Mouse (Mus musculus) embryonic facial prominence, embryonic 15.5 days (tissue): Measurements from ENCODE around the gene Atl3. TPM values are rescaled to one million over a fixed set of nuclear protein-coding genes. Genes with fewer than 3 reads are reported as not detected.

Experiments
- ATAC-seq: fragments of 200-750 bp; cut with Nextera tagmentation; 2 replicates; pipeline ENCODE4 v1.8.0; 2017; ENCODE audit warnings: low read depth, moderate TSS enrichment; ENCODE audit not compliant: insufficient number of reproducible peaks, low FRiP score, low TSS enrichment
- H3K27ac ChIP-seq: fragments of 300-500 bp; sonication (generic); replicated peaks from 2 replicates; pipeline ENCODE4 v1.5.1; 2015; ENCODE audit warnings: mild to moderate bottlenecking, inconsistent platforms
- H3K27me3 ChIP-seq: fragments of 300-500 bp; sonication (generic); 2 replicates; pipeline ENCODE4 v1.6.1; 2015; ENCODE audit warnings: inconsistent platforms
- H3K36me3 ChIP-seq: fragments of 300-500 bp; sonication (generic); 2 replicates; pipeline ENCODE4 v1.6.1; 2015; ENCODE audit warnings: mild to moderate bottlenecking, inconsistent platforms
- H3K4me1 ChIP-seq: fragments of 300-500 bp; sonication (generic); 2 replicates; pipeline ENCODE4 v1.6.1; 2015; ENCODE audit warnings: inconsistent platforms
- H3K4me2 ChIP-seq: fragments of 300-500 bp; sonication (generic); replicated peaks from 2 replicates; pipeline ENCODE4 v1.6.1; 2015; ENCODE audit warnings: mild to moderate bottlenecking, inconsistent platforms
- H3K4me3 ChIP-seq: fragments of 300-500 bp; sonication (generic); replicated peaks from 2 replicates; pipeline ENCODE4 v1.5.1; 2015; ENCODE audit warnings: mild to moderate bottlenecking, inconsistent platforms
- H3K9ac ChIP-seq: fragments of 300-500 bp; sonication (generic); 2 replicates; pipeline ENCODE4 v1.6.1; 2015; ENCODE audit warnings: inconsistent platforms
- H3K9me3 ChIP-seq: fragments of 300-500 bp; sonication (generic); replicated peaks from 2 replicates; pipeline ENCODE4 v1.6.1; 2016; ENCODE audit warnings: inconsistent platforms
- WGBS: fragments of 180-500 bp; shearing (Covaris S2); methylation state at CpG from one replicate; pipeline ENCODE4 v1.1.7; 2015; 5-methylcytosine and 5-hydroxymethylcytosine counted together
- polyA plus RNA-seq: library from polyadenylated mRNA; unstranded; fragments of >200 nt; fragmentation: Nextera tagmentation; extraction: Ambion mirVana; gene quantifications from 2 replicates; pipeline ENCODE4 v1.2.1, GENCODE M21; 2015

Atl3 gene
- polyA plus RNA-seq, 1 experiment from 2014 or later = 12.7 TPM

DNA sequence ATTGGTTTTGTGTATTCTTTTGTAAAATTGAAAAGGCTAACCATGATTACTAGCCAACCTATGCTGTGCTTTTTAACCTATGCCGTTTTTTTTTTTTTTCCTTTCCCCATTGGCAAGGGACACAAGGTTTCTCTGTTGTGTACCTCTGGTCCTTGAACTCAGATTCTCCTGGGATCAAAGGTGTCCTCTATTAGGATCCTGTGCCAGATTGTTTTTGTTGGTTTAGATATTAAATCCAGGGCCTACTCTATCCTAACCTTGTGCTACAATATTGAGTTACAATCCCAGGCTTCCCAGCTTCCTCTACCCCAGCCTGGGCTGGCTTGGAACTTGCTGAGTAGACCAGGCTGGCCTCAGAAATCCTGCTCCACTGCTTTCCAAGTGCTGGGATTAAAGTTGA is 6.9 kb downstream of the Atl3 start:
- H3K9me3 ChIP-seq = no peaks in the 10 kb centered on the region
- no peaks in the 10 kb centered on the region for H3K27me3 ChIP-seq
- WGBS = 89% methylated on average over 1 of the region's 1 CpGs
- ATAC-seq = no peak
- H3K4me3 ChIP-seq = no peak overlapping the region
- H3K4me2 ChIP-seq = no peak overlapping the region
- H3K9ac ChIP-seq = no peak overlapping the region
- no peaks in the 10 kb centered on the region for H3K36me3 ChIP-seq
- no peak overlapping the region for H3K27ac ChIP-seq
- 0 out of 2 replicates have a peak, but pooled peaks cover 3% of the 10 kb centered on the region for H3K4me1 ChIP-seq

DNA sequence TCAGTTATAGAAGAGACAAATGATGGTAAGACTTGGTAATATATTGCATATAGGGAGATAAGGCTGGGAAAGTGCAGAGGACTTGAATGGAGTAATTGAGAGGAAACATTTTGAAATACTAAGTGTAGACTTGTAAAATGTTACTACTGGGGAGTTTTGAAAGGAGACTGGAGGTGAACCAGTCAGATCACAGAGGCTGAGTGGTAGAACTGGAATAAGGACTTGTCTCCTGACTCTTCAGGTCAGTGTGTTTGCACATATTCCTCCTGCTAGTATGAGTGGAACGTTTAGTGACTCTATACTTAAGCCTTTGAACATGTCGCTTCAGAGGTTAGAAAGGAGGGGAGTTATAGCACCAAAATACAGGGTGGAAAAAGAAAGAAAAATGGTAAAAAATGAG is 8.6 kb downstream of the Atl3 start:
- 71% methylated on average over 2 of the region's 2 CpGs for WGBS
- H3K9me3 ChIP-seq = no peaks in the 10 kb centered on the region
- no peak for ATAC-seq
- no peak overlapping the region for H3K4me3 ChIP-seq
- H3K36me3 ChIP-seq = no peaks in the 10 kb centered on the region
- no peaks in the 10 kb centered on the region for H3K27me3 ChIP-seq
- H3K4me1 ChIP-seq = no peaks in the 10 kb centered on the region
- no peak overlapping the region for H3K4me2 ChIP-seq
- H3K27ac ChIP-seq = no peak overlapping the region
- no peak overlapping the region for H3K9ac ChIP-seq

DNA sequence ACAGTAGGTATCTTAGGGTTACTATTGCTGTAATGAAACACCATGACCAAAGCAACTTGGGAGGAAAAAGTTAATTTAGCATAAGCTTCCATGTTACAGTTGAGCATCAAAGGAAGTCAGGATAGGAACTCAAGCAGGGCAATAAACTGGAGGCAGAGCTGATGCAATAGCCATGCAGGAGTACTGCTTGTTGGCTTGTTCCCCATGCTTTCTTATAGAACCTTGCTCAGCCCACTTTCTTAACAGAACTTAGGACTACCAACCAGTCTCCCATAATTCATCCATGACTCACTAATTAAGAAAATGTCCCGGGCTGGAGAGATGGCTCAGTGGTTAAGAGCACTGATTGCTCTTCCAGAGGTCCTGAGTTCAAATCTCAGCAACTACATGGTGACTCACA is 12.5 kb downstream of the Atl3 start:
- H3K9me3 ChIP-seq = no peaks in the 10 kb centered on the region
- ATAC-seq = no peak
- no peaks in the 10 kb centered on the region for H3K27me3 ChIP-seq
- H3K4me3 ChIP-seq = no peak overlapping the region
- H3K27ac ChIP-seq = no peak overlapping the region
- no peaks in the 10 kb centered on the region for H3K4me1 ChIP-seq
- H3K4me2 ChIP-seq = no peak overlapping the region
- 70% methylated on average over 1 of the region's 1 CpGs for WGBS
- no peak overlapping the region for H3K9ac ChIP-seq
- peaks cover 18% of the 10 kb centered on the region for H3K36me3 ChIP-seq

DNA sequence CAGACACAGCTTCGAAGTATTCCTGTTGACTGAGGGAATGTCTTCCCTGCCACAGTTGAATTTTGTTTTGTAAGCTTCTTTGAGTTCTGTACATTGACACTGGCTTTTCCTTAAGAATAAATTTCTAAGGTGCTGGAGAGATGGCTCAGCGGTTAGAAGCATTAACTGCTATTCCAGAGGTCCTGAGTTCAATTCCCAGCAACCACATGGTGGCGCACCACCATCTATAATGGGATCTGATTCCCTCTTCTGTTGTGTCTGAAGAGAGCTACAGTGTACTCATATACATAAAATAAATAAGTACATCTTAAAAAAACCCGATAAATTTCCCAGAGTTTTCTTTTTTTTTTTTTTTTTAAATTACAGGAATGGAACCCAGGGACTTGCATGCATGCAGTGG is 14.2 kb downstream of the Atl3 start:
- H3K27me3 ChIP-seq = no peaks in the 10 kb centered on the region
- no peak for ATAC-seq
- 74% methylated on average over 4 of the region's 4 CpGs for WGBS
- no peak overlapping the region for H3K9ac ChIP-seq
- H3K36me3 ChIP-seq = peaks cover 32% of the 10 kb centered on the region
- H3K27ac ChIP-seq = no peak overlapping the region
- H3K4me3 ChIP-seq = no peak overlapping the region
- no peaks in the 10 kb centered on the region for H3K4me1 ChIP-seq
- no peak overlapping the region for H3K4me2 ChIP-seq
- H3K9me3 ChIP-seq = no peaks in the 10 kb centered on the region

DNA sequence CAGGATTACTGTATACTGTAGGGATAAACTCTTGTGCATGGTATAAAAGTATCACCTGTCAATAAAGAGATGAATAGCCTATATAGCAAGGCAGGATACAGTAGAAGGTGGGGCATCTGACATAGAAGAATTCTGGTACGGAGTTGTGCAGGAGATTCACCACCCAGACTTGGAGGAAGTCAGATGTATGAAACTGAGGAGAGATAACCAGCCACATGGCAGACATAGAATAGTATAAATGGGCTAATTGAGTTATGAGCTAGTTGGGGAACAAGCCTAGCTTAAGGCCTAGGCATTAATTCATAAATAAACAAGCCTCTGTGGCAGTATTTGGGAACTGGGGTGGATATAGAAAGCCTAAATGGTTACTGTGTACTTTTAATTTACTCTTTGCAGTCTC is 22.6 kb downstream of the Atl3 start:
- no peak overlapping the region for H3K9ac ChIP-seq
- WGBS = 80% methylated on average over 1 of the region's 1 CpGs
- H3K27ac ChIP-seq = no peak overlapping the region
- no peaks in the 10 kb centered on the region for H3K9me3 ChIP-seq
- no peak for ATAC-seq
- no peaks in the 10 kb centered on the region for H3K4me1 ChIP-seq
- H3K4me2 ChIP-seq = no peak overlapping the region
- H3K4me3 ChIP-seq = no peak overlapping the region
- H3K27me3 ChIP-seq = no peaks in the 10 kb centered on the region
- H3K36me3 ChIP-seq = peaks cover 44% of the 10 kb centered on the region

DNA sequence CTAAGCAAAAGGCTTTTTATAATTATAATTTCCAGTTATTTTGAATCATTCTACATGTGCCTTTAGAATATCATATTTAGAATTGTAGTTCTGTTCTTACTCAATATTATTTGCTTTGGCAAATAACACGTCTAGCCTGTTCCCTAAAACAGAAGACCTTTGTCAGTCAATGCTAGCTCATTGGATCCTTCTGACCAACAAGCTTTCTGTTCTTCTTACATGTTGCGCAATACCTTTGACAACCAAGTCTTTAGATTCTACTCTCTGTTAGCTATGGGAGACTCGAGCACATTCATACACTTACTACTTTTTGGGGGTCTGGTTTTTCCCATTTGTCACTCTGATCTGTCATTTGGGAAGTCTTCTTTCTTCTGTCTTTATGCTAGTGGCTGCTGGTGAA is 27.8 kb downstream of the Atl3 start:
- H3K4me2 ChIP-seq = no peak overlapping the region
- H3K27ac ChIP-seq = no peak overlapping the region
- H3K4me1 ChIP-seq = no peaks in the 10 kb centered on the region
- H3K36me3 ChIP-seq = peaks cover 48% of the 10 kb centered on the region
- H3K4me3 ChIP-seq = no peak overlapping the region
- no peak overlapping the region for H3K9ac ChIP-seq
- ATAC-seq = no peak
- H3K27me3 ChIP-seq = no peaks in the 10 kb centered on the region
- WGBS = 89% methylated on average over 3 of the region's 3 CpGs
- H3K9me3 ChIP-seq = no peaks in the 10 kb centered on the region

DNA sequence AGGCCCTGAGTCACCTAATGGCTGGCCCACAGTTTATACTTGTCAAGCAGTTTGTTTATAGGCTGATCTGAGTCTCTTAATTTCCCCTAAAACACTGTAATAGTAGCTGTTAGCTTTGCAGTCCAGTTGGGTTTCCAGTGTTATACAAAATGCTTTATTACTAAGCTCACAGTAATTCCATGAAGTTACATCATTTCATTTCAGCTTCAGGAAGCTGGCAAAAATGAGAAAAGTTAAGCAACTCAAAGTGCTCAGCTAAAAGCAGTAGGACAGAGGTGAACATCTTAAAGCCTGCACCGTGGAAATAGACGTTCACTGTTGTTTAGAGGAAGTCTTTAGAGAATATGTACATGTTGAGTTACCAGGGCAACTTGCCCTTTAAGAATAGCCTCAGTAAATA is 29.0 kb downstream of the Atl3 start:
- 95% methylated on average over 2 of the region's 2 CpGs for WGBS
- Histone ChIP-seq H3K27ac (no peak overlapping the region), H3K4me3 (no peak overlapping the region), H3K9me3 (no peaks in the 10 kb centered on the region), H3K9ac (no peak overlapping the region), H3K4me1 (no peaks in the 10 kb centered on the region), H3K36me3 (peaks cover 43% of the 10 kb centered on the region), H3K4me2 (no peak overlapping the region), H3K27me3 (no peaks in the 10 kb centered on the region)
- ATAC-seq = no peak

DNA sequence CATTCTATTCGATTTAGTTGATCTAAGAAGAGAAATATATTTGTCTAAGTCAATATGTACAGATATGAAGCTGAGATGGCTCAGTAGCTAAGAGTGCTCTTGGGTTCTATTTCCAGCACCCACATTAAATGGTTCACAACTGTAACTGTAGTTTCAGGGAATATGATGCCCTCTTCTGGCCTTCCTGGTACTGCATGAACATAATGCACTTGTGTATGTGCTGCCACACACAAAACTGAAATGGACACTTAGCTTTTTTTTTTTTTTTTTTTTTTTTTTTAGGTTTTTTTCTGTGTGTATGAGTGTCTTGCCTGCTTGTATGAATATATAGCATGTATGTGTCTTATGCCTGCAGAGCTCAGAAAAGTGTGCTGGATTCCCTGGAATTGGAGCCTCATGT is 29.5 kb downstream of the Atl3 start:
- H3K9ac ChIP-seq = no peak overlapping the region
- H3K4me2 ChIP-seq = no peak overlapping the region
- H3K9me3 ChIP-seq = no peaks in the 10 kb centered on the region
- WGBS = 98% methylated on average over 1 of the region's 1 CpGs
- H3K36me3 ChIP-seq = peaks cover 43% of the 10 kb centered on the region
- no peak overlapping the region for H3K4me3 ChIP-seq
- no peaks in the 10 kb centered on the region for H3K27me3 ChIP-seq
- H3K4me1 ChIP-seq = no peaks in the 10 kb centered on the region
- H3K27ac ChIP-seq = no peak overlapping the region
- no peak for ATAC-seq

DNA sequence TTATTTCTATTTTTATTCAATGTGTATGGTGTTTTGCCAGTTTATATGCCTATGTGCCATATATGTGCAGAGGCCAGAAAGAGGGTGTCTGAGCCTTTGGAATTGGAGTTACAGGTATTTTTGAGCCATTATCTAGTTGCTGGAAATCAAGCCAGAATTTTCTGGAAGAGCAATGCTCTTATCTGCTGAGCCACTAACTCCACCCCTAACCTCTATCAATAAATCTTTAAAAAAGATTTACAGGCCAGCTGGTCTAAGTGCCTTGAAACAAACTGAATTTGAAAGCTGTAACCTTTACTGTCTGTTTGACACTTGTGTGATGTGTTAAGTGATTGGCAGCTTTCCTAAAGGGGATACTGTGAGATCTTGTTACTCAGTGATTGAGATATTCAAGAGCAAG is 29.9 kb downstream of the Atl3 start:
- Histone ChIP-seq H3K4me1 (no peaks in the 10 kb centered on the region), H3K36me3 (peaks cover 41% of the 10 kb centered on the region), H3K9ac (no peak overlapping the region), H3K4me3 (no peak overlapping the region), H3K27me3 (no peaks in the 10 kb centered on the region), H3K4me2 (no peak overlapping the region), H3K27ac (no peak overlapping the region), H3K9me3 (no peaks in the 10 kb centered on the region)
- no peak for ATAC-seq

DNA sequence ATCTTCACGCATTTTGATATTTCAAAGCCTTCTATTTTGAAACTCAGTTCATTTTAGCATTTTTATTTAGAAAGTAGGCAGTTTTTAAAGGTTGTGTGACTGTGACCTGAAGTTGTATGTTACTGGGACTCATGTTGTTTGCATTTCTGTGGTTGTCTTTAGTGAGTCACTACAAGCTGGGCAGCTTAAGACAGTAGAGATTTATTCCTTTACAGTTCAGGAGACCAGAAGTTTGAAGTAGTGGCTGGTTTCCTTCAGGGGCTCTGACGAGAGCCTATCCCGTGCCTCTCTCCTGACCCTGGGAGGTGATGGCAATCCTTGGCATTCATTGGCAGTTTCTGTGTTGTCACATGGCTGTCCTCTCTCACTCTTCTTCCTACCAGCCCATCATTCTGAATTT is 31.0 kb downstream of the Atl3 start:
- no peaks in the 10 kb centered on the region for H3K4me1 ChIP-seq
- ATAC-seq = no peak
- no peaks in the 10 kb centered on the region for H3K9me3 ChIP-seq
- WGBS = 75% methylated on average over 3 of the region's 3 CpGs
- H3K4me2 ChIP-seq = no peak overlapping the region
- H3K4me3 ChIP-seq = no peak overlapping the region
- H3K9ac ChIP-seq = no peak overlapping the region
- peaks cover 39% of the 10 kb centered on the region for H3K36me3 ChIP-seq
- no peak overlapping the region for H3K27ac ChIP-seq
- no peaks in the 10 kb centered on the region for H3K27me3 ChIP-seq

DNA sequence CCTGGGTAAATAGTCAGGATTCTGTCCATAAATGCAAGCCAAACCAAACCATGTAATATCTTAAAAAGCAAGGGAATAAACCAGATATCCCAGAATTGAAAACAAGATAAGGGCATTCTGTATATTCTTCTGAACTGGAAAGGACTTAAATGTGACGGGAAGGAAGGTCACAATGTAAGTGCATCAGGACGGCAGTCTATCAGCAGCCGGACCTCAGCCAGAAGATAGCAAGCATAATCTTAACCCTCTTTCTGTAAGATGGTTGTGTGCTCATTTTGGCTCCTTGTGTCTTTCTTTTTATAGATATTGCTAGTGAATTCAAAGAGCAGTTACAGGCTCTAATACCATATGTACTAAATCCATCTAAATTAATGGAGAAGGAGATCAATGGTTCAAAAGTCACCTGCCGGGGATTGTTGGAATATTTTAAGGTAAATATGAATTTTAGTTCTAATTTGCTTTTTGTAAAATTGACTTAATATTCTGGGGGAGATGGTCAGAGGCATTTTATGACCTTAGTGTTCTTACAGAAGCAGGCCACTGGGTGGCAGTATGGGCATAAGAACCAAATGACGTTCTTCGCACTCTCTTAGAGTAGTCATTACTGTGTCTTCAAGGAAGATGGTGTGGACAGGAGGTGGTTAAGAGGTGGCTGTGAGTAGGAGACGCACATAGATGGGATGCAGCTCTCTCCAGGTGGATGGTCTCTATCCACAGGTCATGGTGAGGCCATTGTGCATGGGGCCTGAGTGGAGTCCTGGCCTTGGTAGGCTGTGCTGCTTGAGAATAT is 35.0 kb downstream of the Atl3 start:
- 55% methylated on average over 7 of the region's 7 CpGs for WGBS
- H3K36me3 ChIP-seq = peaks cover 38% of the 10 kb centered on the region
- H3K4me1 ChIP-seq = no peaks in the 10 kb centered on the region
- no peaks in the 10 kb centered on the region for H3K27me3 ChIP-seq
- H3K4me2 ChIP-seq = no peak overlapping the region
- no peak overlapping the region for H3K9ac ChIP-seq
- no peak overlapping the region for H3K4me3 ChIP-seq
- H3K27ac ChIP-seq = no peak overlapping the region
- no peak for ATAC-seq
- H3K9me3 ChIP-seq = no peaks in the 10 kb centered on the region

DNA sequence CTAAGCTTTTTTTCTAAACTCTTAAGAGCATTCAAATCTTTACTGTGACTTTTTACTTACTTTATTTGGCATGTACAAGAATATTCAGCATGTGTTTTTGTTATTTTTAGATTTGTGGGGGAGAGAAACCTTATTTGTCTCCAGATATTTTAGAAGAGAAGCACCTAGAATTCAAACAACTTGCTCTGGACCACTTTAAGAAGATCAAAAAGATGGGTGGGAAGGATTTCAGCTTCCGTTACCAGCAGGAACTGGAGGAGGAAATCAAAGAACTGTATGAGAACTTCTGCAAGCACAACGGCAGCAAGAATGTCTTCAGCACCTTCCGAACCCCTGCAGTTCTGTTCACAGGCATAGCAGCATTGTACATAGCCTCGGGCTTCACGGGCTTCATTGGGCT is 38.1 kb downstream of the Atl3 start:
- no peak overlapping the region for H3K9ac ChIP-seq
- H3K4me1 ChIP-seq = no peaks in the 10 kb centered on the region
- peaks cover 38% of the 10 kb centered on the region for H3K36me3 ChIP-seq
- H3K9me3 ChIP-seq = no peaks in the 10 kb centered on the region
- no peak overlapping the region for H3K27ac ChIP-seq
- H3K27me3 ChIP-seq = no peaks in the 10 kb centered on the region
- no peak for ATAC-seq
- H3K4me2 ChIP-seq = no peak overlapping the region
- whole genome bisulfite sequencing = 88% methylated on average over 5 of the region's 5 CpGs
- no peak overlapping the region for H3K4me3 ChIP-seq
